Mouse (Mus musculus) liver, embryonic 12.5 days (tissue): Measurements from ENCODE around the gene Rassf9. TPM values are rescaled to one million over a fixed set of nuclear protein-coding genes. Genes with fewer than 3 reads are reported as not detected.

ENCODE experiments used
- ATAC-seq: fragments of 200-750 bp; cut with Nextera tagmentation; 2 replicates; pipeline ENCODE4 v1.8.0; 2017; ENCODE audit warnings: moderate number of reproducible peaks, mild to moderate bottlenecking, moderate library complexity
- H3K27ac ChIP-seq: fragments of 300-500 bp; sonication (generic); 2 replicates; pipeline ENCODE4 v1.5.1; 2016; ENCODE audit warnings: mild to moderate bottlenecking
- H3K27me3 ChIP-seq: fragments of 300-500 bp; sonication (generic); replicated peaks from 2 replicates; pipeline ENCODE4 v1.6.1; 2016; ENCODE audit warnings: mild to moderate bottlenecking, moderate library complexity
- H3K36me3 ChIP-seq: fragments of 300-500 bp; sonication (generic); 2 replicates; pipeline ENCODE4 v1.6.1; 2016; ENCODE audit warnings: mild to moderate bottlenecking, moderate library complexity
- H3K4me1 ChIP-seq: fragments of 300-500 bp; sonication (generic); 2 replicates; pipeline ENCODE4 v1.6.1; 2016
- H3K4me2 ChIP-seq: fragments of 300-500 bp; sonication (generic); 2 replicates; pipeline ENCODE4 v1.6.1; 2016; ENCODE audit warnings: mild to moderate bottlenecking, moderate library complexity
- H3K4me3 ChIP-seq: fragments of 300-500 bp; sonication (generic); 2 replicates; pipeline ENCODE4 v1.5.1; 2016; ENCODE audit warnings: mild to moderate bottlenecking, moderate library complexity
- H3K9ac ChIP-seq: fragments of 300-500 bp; sonication (generic); 2 replicates; pipeline ENCODE4 v1.6.1; 2016; ENCODE audit warnings: mild to moderate bottlenecking, moderate library complexity
- H3K9me3 ChIP-seq: fragments of 300-500 bp; sonication (generic); replicated peaks from 2 replicates; pipeline ENCODE4 v1.6.1; 2016; ENCODE audit warnings: mild to moderate bottlenecking, moderate library complexity
- WGBS: fragments of 180-500 bp; shearing (Covaris S2); methylation state at CpG from one replicate; pipeline ENCODE4 v1.1.7; 2016; ENCODE audit not compliant: insufficient replicate concordance; 5-methylcytosine and 5-hydroxymethylcytosine counted together
- polyA plus RNA-seq: library from polyadenylated mRNA; unstranded; fragments of >200 nt; fragmentation: Nextera tagmentation; extraction: Ambion mirVana; gene quantifications from 2 replicates; pipeline ENCODE4 v1.2.1, GENCODE M21; 2016

The Rassf9 gene
- polyA plus RNA-seq: 0.06 and 0.20 TPM in 2 replicates

- Histone ChIP-seq H3K27me3 (no peaks in the 10 kb centered on the region), H3K9me3 (no peaks in the 10 kb centered on the region), H3K9ac (no peak within 1 kb of the TSS), H3K27ac (no peak within 1 kb of the TSS), H3K4me3 (no peak within 1 kb of the TSS), H3K4me1 (no peaks in the 10 kb centered on the region), H3K36me3 (no peaks in the 10 kb centered on the region), H3K4me2 (no peak within 1 kb of the TSS)
- ATAC-seq: peak; percentile 24; the same call in 1 of the 2 replicates
- WGBS: 21% methylated on average over 5 of the region's 5 CpGs
These were observed at the start of gene Rassf9 for GRCm38 (mm10) chr10:102511807-102512461. TSS of gene Rassf9 (plus strand) at chr10:102512222.

GRCm38 (mm10) chr10:102469412-102469811, 42.6 kb upstream of the Rassf9 start:
- H3K27ac ChIP-seq: no peak overlapping the region
- H3K9ac ChIP-seq: no peak overlapping the region
- H3K4me1 ChIP-seq: no peaks in the 10 kb centered on the region
- no peaks in the 10 kb centered on the region for H3K36me3 ChIP-seq
- no peak overlapping the region for H3K4me2 ChIP-seq
- no peaks in the 10 kb centered on the region for H3K9me3 ChIP-seq
- WGBS: 50% methylated on average over 2 of the region's 2 CpGs
- H3K4me3 ChIP-seq: no peak overlapping the region
- no peak for ATAC-seq
- no peaks in the 10 kb centered on the region for H3K27me3 ChIP-seq

DNA sequence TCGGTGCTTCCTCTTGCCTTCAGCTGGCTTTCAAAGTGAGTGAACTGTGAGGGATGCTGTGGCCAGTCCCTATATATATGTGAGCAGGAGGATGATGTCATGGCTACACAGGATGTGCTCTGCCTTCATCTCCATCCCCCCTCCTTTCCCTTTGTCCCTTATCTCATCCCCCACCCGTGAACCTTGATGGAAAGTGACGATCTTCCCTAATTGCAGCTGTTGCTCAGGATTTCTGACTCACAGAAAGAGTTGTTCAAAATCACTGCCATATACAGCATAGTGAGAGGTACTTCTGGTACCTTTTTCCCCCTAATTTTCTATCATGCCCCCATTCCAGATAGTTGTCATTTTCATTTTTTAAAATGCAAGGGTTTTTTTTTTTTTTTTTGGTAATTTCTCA, 21.6 kb upstream of the Rassf9 start, which contains the start of gene Nts:
Gene Nts, minus strand, starts transcription at position 101 of the 400 bp plus-strand sequence.
- H3K4me1 ChIP-seq: no peaks in the 10 kb centered on the region
- H3K9ac ChIP-seq: no peak within 1 kb of the TSS
- no peaks in the 10 kb centered on the region for H3K9me3 ChIP-seq
- H3K27me3 ChIP-seq: no peaks in the 10 kb centered on the region
- no peak within 1 kb of the TSS for H3K4me3 ChIP-seq
- H3K4me2 ChIP-seq: no peak within 1 kb of the TSS
- WGBS: 10% methylated on average over 3 of the region's 3 CpGs
- H3K27ac ChIP-seq: no peak within 1 kb of the TSS
- ATAC-seq: no peak
- no peaks in the 10 kb centered on the region for H3K36me3 ChIP-seq

- H3K4me3 ChIP-seq: no peak overlapping the region
- no peaks in the 10 kb centered on the region for H3K9me3 ChIP-seq
- H3K4me2 ChIP-seq: no peak overlapping the region
- no peak for ATAC-seq
- no peak overlapping the region for H3K9ac ChIP-seq
- H3K4me1 ChIP-seq: no peaks in the 10 kb centered on the region
- 19% methylated on average over 3 of the region's 3 CpGs for WGBS
- no peaks in the 10 kb centered on the region for H3K27me3 ChIP-seq
- no peak overlapping the region for H3K27ac ChIP-seq
- no peaks in the 10 kb centered on the region for H3K36me3 ChIP-seq
These were observed 20.2 kb upstream of the Rassf9 start for GRCm38 (mm10) chr10:102491792-102492191.

GRCm38 (mm10) chr10:102498754-102499153, 13.3 kb upstream of the Rassf9 start:
- Histone ChIP-seq H3K9ac (no peak overlapping the region), H3K27me3 (no peaks in the 10 kb centered on the region), H3K36me3 (no peaks in the 10 kb centered on the region), H3K9me3 (no peaks in the 10 kb centered on the region), H3K4me3 (no peak overlapping the region), H3K4me2 (no peak overlapping the region), H3K27ac (no peak overlapping the region), H3K4me1 (no peaks in the 10 kb centered on the region)
- ATAC-seq: no peak
- 24% methylated on average over 4 of the region's 4 CpGs for WGBS

- no peak overlapping the region for H3K27ac ChIP-seq
- WGBS: 58% methylated on average over 4 of the region's 4 CpGs
- H3K9ac ChIP-seq: no peak overlapping the region
- ATAC-seq: no peak
- no peaks in the 10 kb centered on the region for H3K4me1 ChIP-seq
- no peak overlapping the region for H3K4me3 ChIP-seq
- H3K9me3 ChIP-seq: no peaks in the 10 kb centered on the region
- H3K4me2 ChIP-seq: no peak overlapping the region
- H3K27me3 ChIP-seq: no peaks in the 10 kb centered on the region
- no peaks in the 10 kb centered on the region for H3K36me3 ChIP-seq
These were observed 4.6 kb upstream of the Rassf9 start for GRCm38 (mm10) chr10:102507386-102507785.

GRCm38 (mm10) chr10:102511461-102511806, 588 bp upstream of the Rassf9 start:
- WGBS: 44% methylated on average over 3 of the region's 3 CpGs
- ATAC-seq: peak; percentile 18; the same call in 1 of the 2 replicates
- no peak overlapping the region for H3K27ac ChIP-seq
- H3K4me1 ChIP-seq: no peaks in the 10 kb centered on the region
- H3K9me3 ChIP-seq: no peaks in the 10 kb centered on the region
- H3K36me3 ChIP-seq: no peaks in the 10 kb centered on the region
- H3K27me3 ChIP-seq: no peaks in the 10 kb centered on the region
- no peak overlapping the region for H3K9ac ChIP-seq
- H3K4me2 ChIP-seq: no peak overlapping the region
- H3K4me3 ChIP-seq: no peak overlapping the region

- Histone ChIP-seq H3K4me1 (no peaks in the 10 kb centered on the region), H3K27ac (no peak overlapping the region), H3K9me3 (no peaks in the 10 kb centered on the region), H3K4me3 (no peak overlapping the region), H3K4me2 (no peak overlapping the region), H3K36me3 (no peaks in the 10 kb centered on the region), H3K27me3 (no peaks in the 10 kb centered on the region), H3K9ac (no peak overlapping the region)
- ATAC-seq: no peak
- 16% methylated on average over 1 of the region's 1 CpGs for WGBS
These were observed 2.1 kb downstream of the Rassf9 start for GRCm38 (mm10) chr10:102514159-102514558.

GRCm38 (mm10) chr10:102527901-102528300, 15.9 kb downstream of the Rassf9 start:
- no peaks in the 10 kb centered on the region for H3K27me3 ChIP-seq
- 58% methylated on average over 3 of the region's 3 CpGs for WGBS
- ATAC-seq: no peak
- H3K9ac ChIP-seq: no peak overlapping the region
- no peaks in the 10 kb centered on the region for H3K4me1 ChIP-seq
- H3K4me3 ChIP-seq: no peak overlapping the region
- H3K36me3 ChIP-seq: no peaks in the 10 kb centered on the region
- no peak overlapping the region for H3K4me2 ChIP-seq
- H3K27ac ChIP-seq: no peak overlapping the region
- H3K9me3 ChIP-seq: no peaks in the 10 kb centered on the region

DNA sequence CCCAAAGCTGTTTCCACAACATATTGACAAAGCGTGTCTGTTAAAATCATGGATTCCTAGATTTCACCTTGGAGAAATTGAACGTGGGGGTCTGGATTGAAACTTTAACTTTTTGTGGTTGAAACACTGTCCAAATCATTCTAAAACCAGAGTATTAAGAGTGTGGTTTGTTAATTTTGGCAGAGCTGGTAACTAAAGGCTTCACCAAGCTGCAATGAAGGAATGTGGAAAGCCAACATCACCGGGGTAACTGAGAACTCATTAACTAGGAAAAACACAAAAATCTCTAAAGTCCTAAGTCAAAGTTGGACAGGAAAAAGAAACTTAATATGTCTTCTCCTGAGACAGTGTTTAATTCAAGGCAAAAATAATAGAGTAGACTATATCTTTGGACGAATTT, 41.9 kb downstream of the Rassf9 start:
- H3K9me3 ChIP-seq: no peaks in the 10 kb centered on the region
- ATAC-seq: no peak
- 55% methylated on average over 4 of the region's 4 CpGs for WGBS

GRCm38 (mm10) chr10:102562488-102562887, 50.5 kb downstream of the Rassf9 start:
- Histone ChIP-seq H3K36me3 (no peaks in the 10 kb centered on the region), H3K9me3 (no peaks in the 10 kb centered on the region), H3K4me2 (no peak overlapping the region), H3K4me1 (no peaks in the 10 kb centered on the region), H3K27me3 (no peaks in the 10 kb centered on the region), H3K9ac (no peak overlapping the region), H3K27ac (no peak overlapping the region), H3K4me3 (no peak overlapping the region)
- 51% methylated on average over 1 of the region's 1 CpGs for WGBS
- no peak for ATAC-seq

More for the DNA sequence above, 41.9 kb downstream of the Rassf9 start:
- Histone ChIP-seq H3K27ac (no peak overlapping the region), H3K4me1 (no peaks in the 10 kb centered on the region), H3K4me2 (no peak overlapping the region), H3K27me3 (no peaks in the 10 kb centered on the region), H3K36me3 (no peaks in the 10 kb centered on the region), H3K4me3 (no peak overlapping the region), H3K9ac (no peak overlapping the region)

DNA sequence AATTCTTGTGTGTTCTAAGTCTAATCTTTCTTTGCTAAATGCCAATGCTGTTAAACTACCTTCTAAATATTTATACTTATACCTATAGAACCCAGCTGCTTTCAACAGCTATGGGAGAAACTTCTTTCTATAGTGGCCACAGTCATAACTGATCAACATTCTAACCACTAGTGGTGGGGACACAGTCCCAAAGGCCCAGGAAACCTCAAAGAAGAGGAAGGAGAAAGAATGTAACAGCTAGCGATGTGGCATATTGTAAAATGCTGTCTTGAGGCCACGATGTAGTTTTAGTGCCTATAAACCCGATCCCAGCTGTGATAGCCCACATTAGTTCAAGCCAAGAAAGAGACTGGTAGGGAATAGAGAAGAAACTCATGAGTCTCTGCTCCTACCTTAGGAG, 65.9 kb downstream of the Rassf9 start:
- Histone ChIP-seq H3K4me2 (no peak overlapping the region), H3K4me3 (no peak overlapping the region), H3K4me1 (no peaks in the 10 kb centered on the region), H3K9me3 (no peaks in the 10 kb centered on the region), H3K9ac (no peak overlapping the region), H3K36me3 (no peaks in the 10 kb centered on the region), H3K27me3 (no peaks in the 10 kb centered on the region), H3K27ac (no peak overlapping the region)
- WGBS: 70% methylated on average over 3 of the region's 3 CpGs
- ATAC-seq: no peak

DNA sequence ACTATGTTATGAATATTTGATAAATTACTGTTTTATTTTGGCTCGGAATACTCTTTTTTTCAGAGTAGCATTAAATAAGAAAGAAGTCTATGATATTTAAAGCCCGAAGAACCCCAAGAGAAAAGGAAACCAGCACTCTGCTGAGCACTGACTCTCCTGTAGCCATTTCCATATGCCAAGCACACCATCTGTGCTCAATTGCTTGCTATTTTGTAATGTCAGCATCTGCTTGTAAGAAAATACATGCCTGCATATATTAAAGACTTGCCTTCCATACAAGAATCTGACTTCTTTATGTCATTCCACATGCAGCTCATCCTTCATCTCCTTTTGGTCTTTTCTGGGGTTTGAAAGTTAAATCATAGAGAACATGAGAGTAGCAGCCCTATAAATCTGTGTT, 82.3 kb downstream of the Rassf9 start:
- H3K4me3 ChIP-seq: no peak overlapping the region
- 62% methylated on average over 2 of the region's 2 CpGs for WGBS
- ATAC-seq: no peak

More for the DNA sequence above, 82.3 kb downstream of the Rassf9 start:
- Histone ChIP-seq H3K4me1 (no peaks in the 10 kb centered on the region), H3K9ac (no peak overlapping the region), H3K9me3 (no peaks in the 10 kb centered on the region), H3K4me2 (no peak overlapping the region), H3K27ac (no peak overlapping the region), H3K27me3 (no peaks in the 10 kb centered on the region), H3K36me3 (no peaks in the 10 kb centered on the region)
